In the genomic region with DNA sequence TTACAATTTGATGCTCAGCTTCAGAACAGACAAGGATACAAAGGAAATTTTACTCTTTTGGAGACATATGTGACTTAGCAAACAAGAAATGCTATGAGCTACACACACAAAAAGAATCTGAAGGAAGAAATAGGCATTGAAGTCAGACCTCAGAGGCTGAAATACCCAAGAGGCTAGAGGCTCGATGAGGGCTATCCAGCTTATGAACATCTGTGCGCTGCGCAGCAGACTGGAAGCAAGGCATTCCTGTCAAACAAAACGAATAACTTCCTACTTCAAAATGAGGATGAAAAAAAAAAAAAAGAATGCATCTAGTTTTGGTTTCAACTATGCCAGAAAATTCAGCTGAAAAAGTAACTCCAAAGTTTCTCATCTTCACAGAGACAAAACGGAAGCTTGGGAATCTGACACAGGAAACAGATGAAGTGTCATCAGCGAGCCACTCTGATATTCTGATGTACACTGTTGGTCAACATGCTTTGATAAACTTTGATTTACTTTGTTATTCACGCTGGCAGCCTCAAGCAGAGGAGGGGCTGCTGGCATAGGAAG, we compare ENCODE assay signal across 15 mouse cellular contexts.
DNase-seq lines count a peak whose midpoint lies in the region; ATAC-seq and TF ChIP-seq lines count a peak whose summit lies in the region.
"Had no signal": no experiment of that assay in that cellular context is flagged by ENCODE, and none has a peak within 500 bp of the region (broad histone marks: within the 10 kb centered on the region; RNA-seq: fewer than 3 reads in every experiment).

No protein-coding gene starts in this region.

- H3K36me3 ChIP-seq in kidney, adult 2 months (ENCODE audit: control insufficient read depth, insufficient read depth, low read length) = no peaks in the 10 kb centered on the region
- H3K36me3 ChIP-seq in lung, postnatal 0 days (ENCODE audit: insufficient read depth, low read length) = no peaks in the 10 kb centered on the region
- peaks cover 12% of the 10 kb centered on the region; the same call in 1 of the 2 replicates for H3K36me3 ChIP-seq in intestine, embryonic 15.5 days
- H3K36me3 ChIP-seq in stomach, embryonic 15.5 days = peaks cover 17% of the 10 kb centered on the region
- H3K36me3 ChIP-seq: neural tube, embryonic 12.5 days had no signal

- no peaks in the 10 kb centered on the region for H3K9me3 ChIP-seq in lung, postnatal 0 days (ENCODE audit: low read length)
- H3K9me3 ChIP-seq in intestine, embryonic 15.5 days = no peaks in the 10 kb centered on the region
- no peaks in the 10 kb centered on the region for H3K9me3 ChIP-seq in stomach, embryonic 15.5 days
- H3K9me3 ChIP-seq: heart, embryonic 10.5 days; limb, embryonic 12.5 days; neural tube, embryonic 12.5 days had no signal

- H3K4me3 ChIP-seq in kidney, adult 2 months (ENCODE audit: insufficient read depth, low read depth, low read length) = no peak overlapping the region
- no peak overlapping the region for H3K4me3 ChIP-seq in lung, postnatal 0 days (ENCODE audit: low read depth, low read length)
- no peak overlapping the region for H3K4me3 ChIP-seq in intestine, embryonic 15.5 days (replicated peaks)
- H3K4me3 ChIP-seq in stomach, embryonic 15.5 days (replicated peaks) = no peak overlapping the region
- H3K4me3 ChIP-seq: heart, embryonic 10.5 days; limb, embryonic 12.5 days; megakaryocyte, embryonic 14.5 days; neural tube, embryonic 12.5 days had no signal

- H3K9ac ChIP-seq in lung, postnatal 0 days (replicated peaks; ENCODE audit: low read depth) = no peak overlapping the region
- no peak overlapping the region for H3K9ac ChIP-seq in intestine, embryonic 15.5 days
- H3K9ac ChIP-seq in stomach, embryonic 15.5 days = no peak overlapping the region
- H3K9ac ChIP-seq: forebrain, postnatal 0 days; hindbrain, embryonic 14.5 days; limb, embryonic 12.5 days; neural tube, embryonic 12.5 days had no signal

- TF ChIP-seq CTCF in kidney, adult 2 months (conservative IDR thresholded peaks at IDR 0.05; ENCODE audit: insufficient read depth, insufficient read length, low read depth, low read length) = no peak
- no peak for TF ChIP-seq CTCF in lung, postnatal 0 days (IDR thresholded peaks at IDR 0.05)

- no peak for TF ChIP-seq POLR2A in kidney, adult 2 months (IDR thresholded peaks at IDR 0.05; ENCODE audit: low read depth, low read length)

- peak; percentile 49 for DNase-seq in kidney, adult 2 months
- DNase-seq in kidney, postnatal 14 days = no peak
- no peak for DNase-seq in lung, postnatal 0 days (ENCODE audit: low spot score)
- no peak for DNase-seq in lung, adult 18-20 months
- DNase-seq in left cerebral cortex, adult 11 months (ENCODE audit: low spot score) = no peak
- DNase-seq: forebrain, postnatal 0 days; heart, postnatal 14 days; thymus, postnatal 4 days had no signal

- peaks cover 5% of the 10 kb centered on the region; the same call in 1 of the 2 replicates for H3K4me1 ChIP-seq in kidney, adult 2 months (ENCODE audit: control insufficient read depth, insufficient read depth, low read length)
- peaks cover 17% of the 10 kb centered on the region; the same call in 1 of the 2 replicates for H3K4me1 ChIP-seq in lung, postnatal 0 days (ENCODE audit: insufficient read depth, low read depth, low read length)
- H3K4me1 ChIP-seq in intestine, embryonic 15.5 days (replicated peaks) = peaks cover 18% of the 10 kb centered on the region
- H3K4me1 ChIP-seq in stomach, embryonic 15.5 days = peaks cover 9% of the 10 kb centered on the region; the same call in 1 of the 2 replicates

- no peak overlapping the region for H3K4me2 ChIP-seq in lung, postnatal 0 days (replicated peaks; ENCODE audit: low read depth, low read length)
- no peak overlapping the region for H3K4me2 ChIP-seq in intestine, embryonic 15.5 days (replicated peaks)
- H3K4me2 ChIP-seq in stomach, embryonic 15.5 days = no peak overlapping the region
- H3K4me2 ChIP-seq: hindbrain, embryonic 14.5 days; limb, embryonic 12.5 days; neural tube, embryonic 12.5 days had no signal

- no peaks in the 10 kb centered on the region for H3K27me3 ChIP-seq in kidney, adult 2 months (replicated peaks; ENCODE audit: control insufficient read depth, insufficient read depth, low read length)
- H3K27me3 ChIP-seq in lung, postnatal 0 days (replicated peaks; ENCODE audit: insufficient read depth, low read length) = no peaks in the 10 kb centered on the region
- no peaks in the 10 kb centered on the region for H3K27me3 ChIP-seq in intestine, embryonic 15.5 days (replicated peaks)
- H3K27me3 ChIP-seq in stomach, embryonic 15.5 days (replicated peaks) = no peaks in the 10 kb centered on the region
- H3K27me3 ChIP-seq: limb, embryonic 12.5 days; neural tube, embryonic 12.5 days had no signal

- ATAC-seq in lung, postnatal 0 days = no peak
- no peak for ATAC-seq in intestine, embryonic 15.5 days
- ATAC-seq in stomach, embryonic 15.5 days (ENCODE audit: insufficient read depth, low FRiP score, low read depth) = no peak
- ATAC-seq: forebrain, postnatal 0 days had no signal

- H3K27ac ChIP-seq in kidney, adult 2 months (ENCODE audit: insufficient read depth, low read depth, low read length) = peak overlapping the region; percentile 38; the same call in 1 of the 2 replicates
- H3K27ac ChIP-seq in lung, postnatal 0 days (ENCODE audit: low read length) = peak overlapping the region; percentile 9; the same call in 1 of the 2 replicates
- peak overlapping the region; percentile 66 for H3K27ac ChIP-seq in intestine, embryonic 15.5 days
- peak overlapping the region; percentile 57; the same call in 1 of the 2 replicates for H3K27ac ChIP-seq in stomach, embryonic 15.5 days
- H3K27ac ChIP-seq: hindbrain, embryonic 14.5 days; limb, embryonic 12.5 days; neural tube, embryonic 12.5 days had no signal

- WGBS in kidney, adult 2 months = 48% methylated on average over 7 of the region's 7 CpGs
- 44% methylated on average over 7 of the region's 7 CpGs for WGBS in lung, postnatal 0 days
- 37% methylated on average over 7 of the region's 7 CpGs for WGBS in intestine, embryonic 15.5 days
- WGBS in stomach, embryonic 15.5 days = 38% methylated on average over 7 of the region's 7 CpGs

- no peak; the same call in 1 of the 2 replicates for TF ChIP-seq EP300 in lung, postnatal 0 days (IDR thresholded peaks at IDR 0.05)

Comparison
In these comparisons a context has a peak if more than half of its experiments do, and no peak if none do; other contexts are left out.
1. H3K27ac ChIP-seq: peak in every context shown above with its lines; median percentile 66 in intestine, embryonic 15.5 days; 57 in stomach, embryonic 15.5 days; 38 in kidney, adult 2 months; 9 in lung, postnatal 0 days.